Mouse (Mus musculus) CD4-positive helper T cell, adult 2 months (primary cell): ENCODE measurements at regions not wholly inside any gene's neighbourhood (a gene's known extent, or its start where the extent isn't known, plus 50 kb on each side); places are given as distances from the start of the nearest gene placed in this dataset.

Source experiments
- DNase-seq: peaks from one replicate; pipeline ENCODE4 v3.0.0-alpha.2; 2012; ENCODE audit warnings: low read depth, missing footprints, low spot score

GRCm38 (mm10) chr5:29870537-29870936 lies 134.8 kb upstream of the Gm5129 start:
- DNase-seq, result no peak

- no peak for DNase-seq
Measured at GRCm38 (mm10) chr5:29875451-29875850, 137.5 kb upstream of the Il6 start.

GRCm38 (mm10) chr5:29887267-29887841 lies 125.6 kb upstream of the Il6 start:
- DNase-seq, result no peak

- no peak for DNase-seq
Measured at GRCm38 (mm10) chr5:29892344-29892743, 120.6 kb upstream of the Il6 start.

GRCm38 (mm10) chr5:29892861-29893260 lies 120.1 kb upstream of the Il6 start:
- no peak for DNase-seq

GRCm38 (mm10) chr5:29893829-29894228 lies 119.1 kb upstream of the Il6 start:
- peak; percentile 25 for DNase-seq

DNA sequence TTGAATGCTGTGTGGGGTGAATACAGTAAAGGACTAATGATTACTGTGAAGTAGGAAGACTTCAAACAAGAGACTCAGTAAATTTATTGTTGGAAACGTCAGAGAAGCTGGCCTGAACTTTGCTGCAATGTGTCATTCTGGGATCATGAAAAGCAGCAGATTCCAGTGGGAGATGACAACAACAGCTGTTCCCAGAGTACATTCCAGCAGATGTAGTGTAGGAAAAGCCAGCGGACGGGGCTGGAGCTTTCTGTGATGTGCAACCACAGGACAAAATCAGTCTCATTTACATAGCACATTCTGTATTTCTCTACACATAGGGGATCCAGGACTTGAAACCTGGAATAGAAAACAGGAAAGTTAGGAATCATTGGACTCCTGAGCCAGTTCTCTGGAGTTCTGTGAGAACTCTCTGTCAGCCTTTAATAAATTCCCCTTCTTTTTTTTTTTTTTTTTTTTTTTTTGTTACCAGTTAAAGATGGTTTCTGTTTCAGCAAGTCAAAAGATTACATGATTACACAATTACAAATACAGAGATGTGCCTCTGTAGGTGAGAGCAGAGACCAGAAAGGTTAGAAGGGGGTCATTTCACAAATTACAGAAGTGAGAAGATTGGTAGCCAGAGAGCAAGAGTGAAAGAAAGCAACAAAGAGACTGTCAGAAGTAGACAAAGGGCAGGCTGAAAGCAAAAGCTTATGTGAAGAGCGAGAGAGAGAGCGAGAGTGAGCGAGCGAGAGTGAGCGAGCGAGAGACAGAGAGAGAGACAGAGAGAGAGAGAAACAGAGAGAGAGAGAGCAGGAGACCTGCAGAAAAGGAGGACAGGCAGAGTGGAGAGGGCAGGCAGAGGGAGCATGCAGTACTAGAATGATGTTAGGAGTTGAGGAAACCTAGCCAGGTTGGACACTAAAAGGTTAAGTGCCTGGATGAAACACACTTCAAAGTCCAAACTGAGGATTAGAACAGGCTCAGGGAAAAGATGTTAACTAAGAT lies 118.0 kb upstream of the Il6 start:
- no peak for DNase-seq

- DNase-seq, result no peak
Measured at GRCm38 (mm10) chr5:29897617-29898016, 115.3 kb upstream of the Il6 start.

- DNase-seq, result peak; percentile 62
Measured at GRCm38 (mm10) chr5:29901716-29902115, 111.2 kb upstream of the Il6 start.

- peak; percentile 31 for DNase-seq
Measured at GRCm38 (mm10) chr5:29920295-29920694, 92.6 kb upstream of the Il6 start.

DNA sequence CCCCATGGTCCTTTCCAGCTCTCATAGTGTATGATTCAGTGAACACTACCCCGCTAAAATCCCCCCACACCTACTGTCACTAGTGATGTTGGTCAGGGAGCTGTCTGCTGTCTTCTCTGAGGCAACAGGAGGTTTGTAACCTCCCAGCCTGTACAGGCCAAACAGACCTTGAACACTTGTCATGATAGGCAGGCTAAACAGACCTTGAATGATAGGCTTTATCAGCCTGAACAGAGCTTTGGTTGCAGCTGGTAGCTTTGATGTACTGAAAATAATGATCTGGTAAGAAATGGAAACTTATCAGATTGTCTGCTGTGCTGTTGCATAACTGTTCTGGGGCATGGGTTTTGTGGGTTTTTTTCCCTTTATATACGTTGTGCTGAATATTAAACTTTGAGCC lies 87.4 kb upstream of the Il6 start:
- no peak for DNase-seq

- no peak for DNase-seq
Measured at GRCm38 (mm10) chr5:29927594-29927993, 85.3 kb upstream of the Il6 start.

DNA sequence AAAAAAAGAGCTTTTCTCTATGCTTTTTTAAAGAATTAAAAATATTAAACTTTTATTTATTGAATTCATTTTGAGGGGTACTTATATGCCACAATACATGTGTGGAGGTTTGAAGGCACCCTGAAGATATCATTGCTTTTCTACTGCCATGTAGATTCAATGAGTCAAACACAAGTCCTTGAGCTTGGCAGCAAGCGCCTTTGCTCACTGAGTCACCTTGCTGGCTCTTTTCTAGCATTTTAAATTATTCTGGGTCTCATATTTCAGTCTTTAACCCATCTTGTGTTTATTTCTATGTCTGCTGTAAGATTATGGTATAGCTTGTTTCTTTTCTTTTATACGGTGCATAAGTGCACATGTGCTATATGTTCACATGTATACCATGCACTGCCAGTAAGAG lies 83.5 kb upstream of the Il6 start:
- no peak for DNase-seq

DNA sequence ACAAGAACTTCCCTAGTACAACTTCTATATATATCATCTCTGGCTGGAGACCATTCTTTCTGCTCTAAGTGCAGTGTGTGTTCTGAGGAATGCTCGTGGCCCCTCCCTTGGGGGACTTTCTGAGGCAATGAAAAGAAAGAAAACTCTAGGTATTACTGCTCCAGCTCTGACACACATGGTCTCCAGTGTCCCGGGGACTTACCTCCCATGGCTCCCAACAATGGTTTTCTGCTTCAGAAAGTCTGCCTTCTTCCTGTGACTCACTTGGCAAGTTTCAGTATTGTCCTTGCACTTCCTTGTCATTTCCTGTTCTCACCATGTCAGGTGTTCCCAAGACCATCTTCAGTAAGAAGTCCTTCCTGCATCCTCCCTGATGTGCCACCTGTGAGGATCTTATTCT lies 65.7 kb upstream of the Il6 start:
- DNase-seq, result peak; percentile 7

- no peak for DNase-seq
Measured at GRCm38 (mm10) chr5:29948161-29948560, 64.8 kb upstream of the Il6 start.

DNA sequence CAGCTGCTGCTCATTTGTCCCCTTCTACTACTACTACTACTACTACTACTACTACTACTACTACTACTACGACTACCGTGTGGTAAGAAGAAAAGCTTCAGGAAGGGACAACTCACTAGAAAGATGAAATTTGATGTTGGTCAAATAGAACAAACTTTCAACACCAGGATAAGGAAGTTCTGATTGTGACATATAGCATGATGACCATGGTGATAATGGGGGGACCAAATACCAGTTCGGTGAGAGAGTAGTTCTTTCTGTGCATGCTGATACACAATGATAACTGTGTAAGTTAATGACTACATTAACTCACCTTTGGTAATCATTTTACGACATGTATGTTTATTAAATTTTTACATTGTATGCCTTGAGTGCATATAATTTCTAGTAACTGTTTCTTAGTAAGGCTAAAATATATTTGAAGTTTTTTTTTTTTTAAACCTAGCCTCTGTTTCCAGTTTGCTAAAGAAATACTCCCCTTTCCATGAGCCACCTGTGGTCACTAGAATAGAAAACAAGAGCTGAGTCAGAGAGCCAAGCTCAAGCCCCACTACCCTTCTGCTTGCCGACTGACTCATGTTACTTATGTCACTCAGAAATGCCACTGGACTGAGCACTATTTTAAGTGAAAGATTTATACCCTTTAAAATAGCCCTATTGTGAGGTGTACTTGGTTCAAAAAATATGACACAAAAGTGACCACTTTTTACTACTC lies 62.3 kb upstream of the Il6 start:
- no peak for DNase-seq

DNA sequence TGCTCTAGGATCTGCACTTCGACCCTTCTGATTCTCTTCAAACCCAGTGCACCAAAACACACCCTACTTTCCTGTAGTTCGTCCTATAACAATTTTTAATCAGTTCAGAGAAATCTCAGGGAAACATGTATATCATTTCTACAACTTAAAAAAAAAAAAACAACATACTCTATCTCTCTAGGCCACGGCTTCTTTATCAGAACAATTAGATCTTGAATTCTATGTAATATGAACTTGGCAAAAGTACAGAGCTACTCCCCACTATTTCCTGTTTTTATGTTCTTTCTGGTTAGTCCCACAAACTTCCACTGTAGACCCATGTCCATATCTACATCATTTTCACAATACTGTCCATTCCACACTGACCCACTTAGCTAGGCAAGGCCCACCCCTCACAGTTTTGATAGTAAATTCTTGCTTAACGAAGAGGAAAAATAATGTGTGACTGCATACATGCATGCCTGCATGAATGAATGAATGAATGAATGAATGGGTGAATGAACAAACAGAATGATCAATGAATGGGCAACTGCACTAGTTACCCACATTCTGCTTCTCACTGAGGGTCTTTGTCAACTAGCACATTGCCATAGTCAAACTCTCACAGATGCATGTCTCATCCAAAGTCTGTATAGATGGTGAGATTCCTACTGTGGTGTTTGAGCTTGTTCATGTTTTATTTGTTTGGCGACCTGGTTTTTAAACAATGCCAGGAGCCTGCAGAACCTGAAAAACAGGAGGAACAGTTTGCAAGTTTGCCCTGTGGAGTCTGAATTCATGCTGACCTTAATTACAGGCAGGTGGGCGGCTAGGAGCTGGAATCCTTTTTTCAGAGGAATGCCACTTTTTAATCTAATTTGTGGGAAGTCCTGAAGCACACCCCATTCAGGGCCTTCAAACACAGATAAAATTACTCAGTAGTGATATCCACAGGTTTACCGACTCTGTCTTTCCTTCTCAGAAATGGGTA lies 61.2 kb upstream of the Il6 start:
- DNase-seq, result no peak
